Mouse (Mus musculus) kidney, embryonic 14.5 days (tissue): ENCODE measurements around the gene Fabp6. TPM values are rescaled to one million over a fixed set of nuclear protein-coding genes. Genes with fewer than 3 reads are reported as not detected.
A peak's percentile ranks its signal among the peaks of the same experiment; 100 is the strongest.

ENCODE experiments used
- ATAC-seq: fragments of 200-750 bp; cut with Nextera tagmentation; 2 replicates; pipeline ENCODE4 v1.8.0; 2017; ENCODE audit warnings: moderate number of reproducible peaks, mild to moderate bottlenecking, moderate TSS enrichment, moderate library complexity; ENCODE audit not compliant: low FRiP score, low TSS enrichment
- H3K27ac ChIP-seq: fragments of 300-500 bp; sonication (generic); 2 replicates; pipeline ENCODE4 v1.5.1; 2014; ENCODE audit warnings: low read depth, mild to moderate bottlenecking, low read length, moderate library complexity, mixed read lengths
- H3K27me3 ChIP-seq: fragments of 300-500 bp; sonication (generic); 2 replicates; pipeline ENCODE4 v1.6.1; 2014; ENCODE audit warnings: mild to moderate bottlenecking, low read length; ENCODE audit not compliant: control insufficient read depth, insufficient read depth
- H3K36me3 ChIP-seq: fragments of 300-500 bp; sonication (generic); 2 replicates; pipeline ENCODE4 v1.6.1; 2014; ENCODE audit warnings: low read length, mixed read lengths; ENCODE audit not compliant: control insufficient read depth, insufficient read depth
- H3K4me1 ChIP-seq: fragments of 300-500 bp; sonication (generic); 2 replicates; pipeline ENCODE4 v1.6.1; 2014; ENCODE audit warnings: low read length, mixed read lengths; ENCODE audit not compliant: control insufficient read depth, insufficient read depth
- H3K4me2 ChIP-seq: fragments of 300-500 bp; sonication (generic); replicated peaks from 2 replicates; pipeline ENCODE4 v1.6.1; 2014; ENCODE audit warnings: low read depth, mild to moderate bottlenecking, low read length
- H3K4me3 ChIP-seq: fragments of 300-500 bp; sonication (generic); 2 replicates; pipeline ENCODE4 v1.5.1; 2014; ENCODE audit warnings: mild to moderate bottlenecking, low read length
- H3K9ac ChIP-seq: fragments of 300-500 bp; sonication (generic); 2 replicates; pipeline ENCODE4 v1.6.1; 2014; ENCODE audit warnings: low read depth, mild to moderate bottlenecking, low read length, moderate library complexity
- H3K9me3 ChIP-seq: fragments of 300-500 bp; sonication (generic); 2 replicates; pipeline ENCODE4 v1.6.1; 2016; ENCODE audit warnings: low read length; ENCODE audit not compliant: control insufficient read depth
- WGBS: fragments of 180-500 bp; shearing (Covaris S2); extraction: QIAGEN DNeasy Blood & Tissue Kit; methylation state at CpG from one replicate; pipeline ENCODE4 v1.1.7; 2014; 5-methylcytosine and 5-hydroxymethylcytosine counted together
- polyA plus RNA-seq: library from polyadenylated mRNA; unstranded; fragments of >200 nt; fragmentation: Nextera tagmentation; extraction: Ambion mirVana; gene quantifications from 2 replicates; pipeline ENCODE4 v1.2.1, GENCODE M21; 2014

The Fabp6 gene
- polyA plus RNA-seq, 1 experiment from 2014 or later, result not detected

GRCm38 (mm10) chr11:43577713-43578478 is 23.4 kb downstream of the Fabp6 start:
- H3K9me3 ChIP-seq, result no peaks in the 10 kb centered on the region
- no peak overlapping the region for H3K27ac ChIP-seq
- H3K4me1 ChIP-seq, result peaks cover 13% of the 10 kb centered on the region
- H3K9ac ChIP-seq, result no peak overlapping the region
- H3K27me3 ChIP-seq, result no peaks in the 10 kb centered on the region
- 66% methylated on average over 11 of the region's 11 CpGs for WGBS
- no peak overlapping the region for H3K4me3 ChIP-seq
- H3K4me2 ChIP-seq, result no peak overlapping the region
- H3K36me3 ChIP-seq, result peaks cover 15% of the 10 kb centered on the region; the same call in 1 of the 2 replicates
- ATAC-seq, result peak; percentile 51

GRCm38 (mm10) chr11:43575376-43576151 is 25.8 kb downstream of the Fabp6 start:
- peak; percentile 34; the same call in 1 of the 2 replicates for ATAC-seq
- WGBS, result 25% methylated on average over 9 of the region's 9 CpGs
- Histone ChIP-seq H3K36me3 (peaks cover 5% of the 10 kb centered on the region; the same call in 1 of the 2 replicates), H3K4me1 (peaks cover 16% of the 10 kb centered on the region), H3K27ac (peak overlapping the region; percentile 39; the same call in 1 of the 2 replicates), H3K9ac (no peak overlapping the region; the same call in 1 of the 2 replicates), H3K9me3 (no peaks in the 10 kb centered on the region), H3K27me3 (no peaks in the 10 kb centered on the region), H3K4me2 (no peak overlapping the region), H3K4me3 (no peak overlapping the region)

- no peak overlapping the region for H3K4me2 ChIP-seq
- peak overlapping the region; percentile 39; the same call in 1 of the 2 replicates for H3K27ac ChIP-seq
- no peak overlapping the region for H3K9ac ChIP-seq
- no peaks in the 10 kb centered on the region for H3K27me3 ChIP-seq
- no peaks in the 10 kb centered on the region for H3K9me3 ChIP-seq
- H3K4me1 ChIP-seq, result peaks cover 16% of the 10 kb centered on the region
- WGBS, result 18% methylated on average over 3 of the region's 3 CpGs
- no peak for ATAC-seq
- peaks cover 1% of the 10 kb centered on the region; the same call in 1 of the 2 replicates for H3K36me3 ChIP-seq
- no peak overlapping the region for H3K4me3 ChIP-seq
Observed at GRCm38 (mm10) chr11:43575061-43575375, 26.3 kb downstream of the Fabp6 start.

GRCm38 (mm10) chr11:43569595-43569994 is 31.7 kb downstream of the Fabp6 start:
- Histone ChIP-seq H3K27ac (peak overlapping the region; percentile 81), H3K4me3 (no peak overlapping the region), H3K9ac (no peak overlapping the region), H3K4me1 (peaks cover 21% of the 10 kb centered on the region), H3K4me2 (no peak overlapping the region), H3K27me3 (no peaks in the 10 kb centered on the region), H3K36me3 (no peaks in the 10 kb centered on the region), H3K9me3 (no peaks in the 10 kb centered on the region)
- 72% methylated on average over 11 of the region's 11 CpGs for WGBS
- ATAC-seq, result no peak

- peak overlapping the region; percentile 81 for H3K27ac ChIP-seq
- H3K27me3 ChIP-seq, result no peaks in the 10 kb centered on the region
- peaks cover 21% of the 10 kb centered on the region for H3K4me1 ChIP-seq
- no peaks in the 10 kb centered on the region for H3K9me3 ChIP-seq
- H3K4me3 ChIP-seq, result no peak overlapping the region
- no peaks in the 10 kb centered on the region for H3K36me3 ChIP-seq
- no peak overlapping the region for H3K9ac ChIP-seq
- WGBS, result 74% methylated on average over 5 of the region's 5 CpGs
- no peak overlapping the region for H3K4me2 ChIP-seq
- no peak for ATAC-seq
Observed at GRCm38 (mm10) chr11:43569188-43569587, 32.2 kb downstream of the Fabp6 start.

GRCm38 (mm10) chr11:43568263-43568662 is 33.1 kb downstream of the Fabp6 start:
- H3K4me1 ChIP-seq, result peaks cover 21% of the 10 kb centered on the region
- 68% methylated on average over 5 of the region's 5 CpGs for WGBS

GRCm38 (mm10) chr11:43566696-43567095 is 34.6 kb downstream of the Fabp6 start:
- Histone ChIP-seq H3K9me3 (no peaks in the 10 kb centered on the region), H3K9ac (no peak overlapping the region), H3K27me3 (no peaks in the 10 kb centered on the region), H3K4me1 (peaks cover 17% of the 10 kb centered on the region; the same call in 1 of the 2 replicates), H3K36me3 (no peaks in the 10 kb centered on the region; the same call in 1 of the 2 replicates), H3K27ac (peak overlapping the region; percentile 57; the same call in 1 of the 2 replicates), H3K4me2 (no peak overlapping the region), H3K4me3 (no peak overlapping the region)
- ATAC-seq, result no peak
- 68% methylated on average over 5 of the region's 5 CpGs for WGBS

More at GRCm38 (mm10) chr11:43568263-43568662, 33.1 kb downstream of the Fabp6 start:
- no peaks in the 10 kb centered on the region for H3K36me3 ChIP-seq
- no peak overlapping the region for H3K4me2 ChIP-seq
- no peak overlapping the region for H3K27ac ChIP-seq
- H3K9ac ChIP-seq, result no peak overlapping the region
- H3K27me3 ChIP-seq, result no peaks in the 10 kb centered on the region
- no peaks in the 10 kb centered on the region for H3K9me3 ChIP-seq
- no peak for ATAC-seq
- no peak overlapping the region for H3K4me3 ChIP-seq

GRCm38 (mm10) chr11:43565852-43566251 is 35.5 kb downstream of the Fabp6 start:
- H3K4me1 ChIP-seq, result peaks cover 17% of the 10 kb centered on the region; the same call in 1 of the 2 replicates
- H3K9ac ChIP-seq, result no peak overlapping the region
- peak; percentile 71 for ATAC-seq
- H3K27ac ChIP-seq, result peak overlapping the region; percentile 65; the same call in 1 of the 2 replicates
- H3K4me2 ChIP-seq, result no peak overlapping the region
- 8% methylated on average over 8 of the region's 8 CpGs for WGBS
- H3K4me3 ChIP-seq, result no peak overlapping the region
- H3K36me3 ChIP-seq, result no peaks in the 10 kb centered on the region; the same call in 1 of the 2 replicates
- no peaks in the 10 kb centered on the region for H3K27me3 ChIP-seq
- no peaks in the 10 kb centered on the region for H3K9me3 ChIP-seq
